Mouse (Mus musculus) embryonic facial prominence, embryonic 14.5 days (tissue): ENCODE results near the gene Olfr1045. TPM values are rescaled to one million over a fixed set of nuclear protein-coding genes. Genes with fewer than 3 reads are reported as not detected.
"Not testable (repeated sequence)": the region's sequence is repeated elsewhere in the genome, so short reads cannot be mapped to it uniquely, and the experiment has no call there.

Experiments
- ATAC-seq: fragments of 200-750 bp; cut with Nextera tagmentation; 2 replicates; pipeline ENCODE4 v1.8.0; 2017; ENCODE audit warnings: low read depth, moderate number of reproducible peaks, moderate TSS enrichment
- DNase-seq: peaks from one replicate; pipeline ENCODE4 v3.0.0-alpha.2; 2015; ENCODE audit warnings: low spot score
- H3K27ac ChIP-seq: fragments of 300-500 bp; sonication (generic); replicated peaks from 2 replicates; pipeline ENCODE4 v1.5.1; 2014; ENCODE audit warnings: low read depth, mild to moderate bottlenecking, low read length, moderate library complexity
- H3K27me3 ChIP-seq: fragments of 300-500 bp; sonication (generic); replicated peaks from 2 replicates; pipeline ENCODE4 v1.6.1; 2014; ENCODE audit warnings: low read length; ENCODE audit not compliant: control insufficient read depth, insufficient read depth
- H3K36me3 ChIP-seq: fragments of 300-500 bp; sonication (generic); 2 replicates; pipeline ENCODE4 v1.6.1; 2014; ENCODE audit warnings: low read length, mixed read lengths; ENCODE audit not compliant: control insufficient read depth, insufficient read depth
- H3K4me1 ChIP-seq: fragments of 300-500 bp; sonication (generic); 2 replicates; pipeline ENCODE4 v1.6.1; 2014; ENCODE audit warnings: antibody characterized with exemption, low read length; ENCODE audit not compliant: control insufficient read depth, insufficient read depth
- H3K4me2 ChIP-seq: fragments of 300-500 bp; sonication (generic); 2 replicates; pipeline ENCODE4 v1.6.1; 2014; ENCODE audit warnings: low read depth, mild to moderate bottlenecking, low read length, moderate library complexity, mixed read lengths
- H3K4me3 ChIP-seq: fragments of 300-500 bp; sonication (generic); 2 replicates; pipeline ENCODE4 v1.5.1; 2014; ENCODE audit warnings: low read depth, mild to moderate bottlenecking, low read length
- H3K9ac ChIP-seq: fragments of 300-500 bp; sonication (generic); 2 replicates; pipeline ENCODE4 v1.6.1; 2014; ENCODE audit warnings: low read depth, mild to moderate bottlenecking, low read length, moderate library complexity, mixed read lengths
- H3K9me3 ChIP-seq: fragments of 300-500 bp; sonication (generic); 2 replicates; pipeline ENCODE4 v1.6.1; 2016; ENCODE audit warnings: low read length; ENCODE audit not compliant: control insufficient read depth
- WGBS: fragments of 180-500 bp; shearing (Covaris S2); extraction: QIAGEN DNeasy Blood & Tissue Kit; methylation state at CpG from one replicate; pipeline ENCODE4 v1.1.7; 2014; 5-methylcytosine and 5-hydroxymethylcytosine counted together
- polyA plus RNA-seq: library from polyadenylated mRNA; unstranded; fragments of >200 nt; fragmentation: Nextera tagmentation; extraction: Ambion mirVana; gene quantifications from 2 replicates; pipeline ENCODE4 v1.2.1, GENCODE M21; 2014

The Olfr1045 gene
- polyA plus RNA-seq = not detected in 2 replicates

DNA sequence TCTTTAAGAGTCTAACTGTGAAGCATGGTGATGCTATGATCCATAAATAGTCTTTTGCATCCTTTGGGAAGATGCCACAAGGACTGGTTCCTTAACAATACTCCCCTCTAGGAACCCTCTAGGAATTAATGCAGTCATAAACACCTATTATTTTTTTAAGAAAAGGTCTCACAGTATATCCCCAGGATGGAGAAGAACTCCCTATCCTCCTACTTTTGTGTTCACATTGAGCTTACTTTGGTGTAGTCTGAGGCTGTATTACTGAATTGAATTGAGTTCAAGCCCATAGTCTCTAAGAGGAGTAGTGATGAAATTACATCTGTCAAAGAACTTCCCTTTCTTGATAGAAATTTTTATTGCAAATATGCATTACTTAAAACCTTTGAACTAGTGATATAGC lies at the start of gene Olfr1045:
Gene Olfr1045, minus strand, starts transcription at position 101 of the 400 bp plus-strand sequence.
- ATAC-seq = no peak
- Histone ChIP-seq H3K9me3 (no peaks in the 10 kb centered on the region), H3K4me1 (no peaks in the 10 kb centered on the region)

DNA sequence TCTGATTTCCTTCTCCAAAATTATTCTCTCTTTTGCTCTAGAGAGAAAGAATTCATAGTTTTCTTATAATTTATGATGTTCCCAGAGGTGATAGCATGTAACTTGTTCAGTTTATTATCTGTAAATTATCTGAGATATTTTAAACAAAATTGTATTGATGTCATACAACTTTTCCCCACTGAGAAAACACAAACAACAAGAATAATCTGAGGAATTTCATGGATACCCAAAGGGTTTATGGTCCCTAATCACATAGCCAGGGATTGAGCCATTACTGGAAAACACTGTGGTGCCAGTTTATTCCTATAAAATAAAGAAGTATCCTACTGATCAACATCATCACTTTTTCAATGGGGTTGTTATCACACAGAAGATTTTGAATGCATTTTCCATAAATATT lies 37.4 kb upstream of the Olfr1045 start, which contains the start of gene Olfr1048:
Gene Olfr1048, minus strand, starts transcription at position 101 of the 400 bp plus-strand sequence.
- DNase-seq (no peak), ATAC-seq (no peak)
- H3K27ac ChIP-seq = no peak within 1 kb of the TSS
- no peaks in the 10 kb centered on the region for H3K27me3 ChIP-seq
- no peaks in the 10 kb centered on the region for H3K4me1 ChIP-seq
- no peak within 1 kb of the TSS for H3K9ac ChIP-seq
- no peaks in the 10 kb centered on the region for H3K9me3 ChIP-seq
- no peak within 1 kb of the TSS for H3K4me2 ChIP-seq
- H3K4me3 ChIP-seq = no peak within 1 kb of the TSS
- no peaks in the 10 kb centered on the region for H3K36me3 ChIP-seq

More for the DNA sequence above, at the start of gene Olfr1045:
- Histone ChIP-seq H3K4me2 (no peak within 1 kb of the TSS), H3K27ac (no peak within 1 kb of the TSS), H3K27me3 (no peaks in the 10 kb centered on the region), H3K4me3 (no peak within 1 kb of the TSS), H3K36me3 (no peaks in the 10 kb centered on the region), H3K9ac (no peak within 1 kb of the TSS)
- DNase-seq = no peak

DNA sequence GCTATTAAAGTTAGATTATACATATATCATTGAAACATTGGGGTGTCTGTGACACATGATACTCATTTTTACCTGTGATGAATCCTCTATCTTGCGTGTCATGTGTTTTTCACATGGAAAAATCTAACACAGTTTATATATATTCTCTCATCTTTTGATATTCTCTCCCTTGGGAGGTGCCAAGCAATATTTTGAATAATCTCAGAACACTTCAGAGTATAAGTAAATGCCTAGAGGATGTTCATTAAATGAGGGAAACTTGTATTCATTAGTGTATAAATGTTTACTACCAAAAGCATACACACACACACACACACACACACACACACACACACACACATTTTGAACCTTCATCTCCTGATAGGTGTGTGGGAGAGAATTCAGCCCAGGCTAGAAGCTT lies 28.5 kb upstream of the Olfr1045 start, which contains the start of gene Olfr1047:
Gene Olfr1047, minus strand, starts transcription at position 101 of the 400 bp plus-strand sequence.
- no peak within 1 kb of the TSS for H3K27ac ChIP-seq
- no peaks in the 10 kb centered on the region for H3K9me3 ChIP-seq
- H3K36me3 ChIP-seq = no peaks in the 10 kb centered on the region
- H3K4me2 ChIP-seq = no peak within 1 kb of the TSS
- H3K4me3 ChIP-seq = no peak within 1 kb of the TSS
- 94% methylated on average over 1 of the region's 1 CpGs for WGBS
- H3K4me1 ChIP-seq = no peaks in the 10 kb centered on the region
- no peak for DNase-seq
- no peak for ATAC-seq
- H3K9ac ChIP-seq = no peak within 1 kb of the TSS
- H3K27me3 ChIP-seq = no peaks in the 10 kb centered on the region

DNA sequence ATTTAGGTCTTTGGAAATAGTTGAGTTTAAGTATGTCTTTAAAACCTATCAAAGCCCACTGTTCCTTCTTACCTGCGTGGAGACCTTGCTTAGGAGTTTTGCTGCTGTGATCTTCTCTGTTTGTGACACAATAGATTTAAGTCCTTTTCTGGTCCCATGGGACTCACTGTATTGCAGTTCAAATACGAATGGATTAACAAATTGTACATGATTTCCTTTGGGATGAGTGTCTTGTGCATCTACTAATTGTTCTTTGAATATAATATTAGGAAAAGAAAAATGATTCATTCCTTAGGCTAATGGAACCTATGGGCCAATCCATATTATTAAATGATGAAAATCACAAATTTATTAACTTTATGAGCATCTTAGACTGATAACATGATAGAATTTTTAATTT lies 16.4 kb upstream of the Olfr1045 start, which contains the start of gene Olfr1046:
Gene Olfr1046, minus strand, starts transcription at position 101 of the 400 bp plus-strand sequence.
- Histone ChIP-seq H3K27me3 (no peaks in the 10 kb centered on the region), H3K4me1 (no peaks in the 10 kb centered on the region), H3K36me3 (no peaks in the 10 kb centered on the region), H3K4me2 (no peak within 1 kb of the TSS), H3K9ac (no peak within 1 kb of the TSS), H3K9me3 (no peaks in the 10 kb centered on the region), H3K4me3 (no peak within 1 kb of the TSS), H3K27ac (no peak within 1 kb of the TSS)
- ATAC-seq (no peak), DNase-seq (no peak)
- WGBS = 63% methylated on average over 2 of the region's 2 CpGs

DNA sequence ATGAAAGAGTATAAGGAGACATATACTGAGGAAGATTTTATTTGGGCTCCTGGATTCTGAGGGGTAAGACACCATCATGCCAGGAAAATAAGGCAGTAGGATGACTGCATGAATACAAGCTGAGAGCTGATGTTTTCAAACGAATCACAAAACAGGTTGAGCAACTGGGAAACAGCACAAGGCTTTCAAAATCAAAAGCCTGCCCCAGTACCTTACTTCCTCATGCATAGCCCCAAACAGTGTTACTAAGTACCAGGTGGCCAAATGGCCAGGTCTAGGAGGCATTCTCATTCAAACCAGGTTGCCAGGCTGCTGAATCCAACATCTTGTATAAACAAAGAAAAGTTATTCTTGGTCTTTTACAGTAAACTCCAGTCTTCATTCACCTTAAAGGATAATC lies 6.9 kb downstream of the Olfr1045 start:
- 24% methylated on average over 1 of the region's 1 CpGs for WGBS
- Histone ChIP-seq H3K9ac (no peak overlapping the region), H3K4me1 (no peaks in the 10 kb centered on the region), H3K9me3 (no peaks in the 10 kb centered on the region), H3K4me3 (no peak overlapping the region), H3K27ac (no peak overlapping the region), H3K27me3 (no peaks in the 10 kb centered on the region), H3K4me2 (no peak overlapping the region), H3K36me3 (no peaks in the 10 kb centered on the region)
- DNase-seq (no peak), ATAC-seq (no peak)

DNA sequence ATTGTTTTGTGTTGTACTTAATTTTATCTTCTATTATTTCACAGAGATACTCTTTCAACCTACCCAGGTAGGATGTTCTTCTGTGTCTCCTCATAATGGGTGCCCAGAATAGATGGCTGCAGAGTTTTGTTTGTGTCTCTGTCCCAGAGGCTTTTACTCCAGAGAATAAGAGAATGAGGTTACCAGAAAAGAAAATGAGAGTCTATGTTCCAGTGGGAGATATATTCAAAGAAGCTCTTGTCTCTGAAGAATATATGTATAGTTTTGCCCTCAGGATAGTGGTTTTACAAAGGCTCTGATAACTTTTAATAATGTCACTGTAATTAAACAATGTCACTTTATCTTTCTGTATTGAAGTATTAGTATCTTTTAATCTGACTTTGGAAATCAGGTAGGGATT lies 17.2 kb downstream of the Olfr1045 start, which contains the start of gene Olfr52:
Gene Olfr52, minus strand, starts transcription at position 101 of the 400 bp plus-strand sequence.
- H3K4me3 ChIP-seq = no peak within 1 kb of the TSS
- no peak within 1 kb of the TSS for H3K27ac ChIP-seq
- no peak within 1 kb of the TSS for H3K9ac ChIP-seq
- H3K4me1 ChIP-seq = no peaks in the 10 kb centered on the region
- no peaks in the 10 kb centered on the region for H3K9me3 ChIP-seq
- ATAC-seq (no peak), DNase-seq (no peak)
- H3K27me3 ChIP-seq = no peaks in the 10 kb centered on the region
- no peak within 1 kb of the TSS for H3K4me2 ChIP-seq
- H3K36me3 ChIP-seq = no peaks in the 10 kb centered on the region

DNA sequence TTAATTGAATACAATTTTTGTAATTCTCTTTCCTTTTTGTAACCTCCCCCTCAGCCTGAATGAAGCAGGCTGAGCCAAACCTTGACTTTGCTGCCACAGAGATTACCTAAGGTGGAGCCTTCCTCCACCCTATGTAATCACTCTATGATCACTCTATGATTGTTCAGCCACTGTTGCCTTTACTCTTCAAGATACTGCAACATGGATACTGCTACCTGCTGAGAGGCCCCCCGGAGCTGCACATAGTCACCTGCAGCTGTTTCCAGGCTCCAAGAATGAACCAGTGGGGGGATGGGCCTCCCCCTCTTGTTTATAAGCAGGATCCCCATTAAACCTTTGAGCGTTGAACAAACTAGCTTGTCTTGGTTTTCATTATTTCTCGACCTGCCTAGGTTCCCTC lies 22.9 kb downstream of the Olfr1045 start:
- no peaks in the 10 kb centered on the region for H3K36me3 ChIP-seq
- H3K9me3 ChIP-seq = no peaks in the 10 kb centered on the region
- no peak overlapping the region for H3K9ac ChIP-seq
- DNase-seq = no peak
- H3K4me2 ChIP-seq = no peak overlapping the region
- H3K27me3 ChIP-seq = no peaks in the 10 kb centered on the region
- no peak for ATAC-seq
- no peak overlapping the region for H3K27ac ChIP-seq
- no peak overlapping the region for H3K4me3 ChIP-seq
- no peaks in the 10 kb centered on the region for H3K4me1 ChIP-seq
- 75% methylated on average over 3 of the region's 3 CpGs for WGBS

DNA sequence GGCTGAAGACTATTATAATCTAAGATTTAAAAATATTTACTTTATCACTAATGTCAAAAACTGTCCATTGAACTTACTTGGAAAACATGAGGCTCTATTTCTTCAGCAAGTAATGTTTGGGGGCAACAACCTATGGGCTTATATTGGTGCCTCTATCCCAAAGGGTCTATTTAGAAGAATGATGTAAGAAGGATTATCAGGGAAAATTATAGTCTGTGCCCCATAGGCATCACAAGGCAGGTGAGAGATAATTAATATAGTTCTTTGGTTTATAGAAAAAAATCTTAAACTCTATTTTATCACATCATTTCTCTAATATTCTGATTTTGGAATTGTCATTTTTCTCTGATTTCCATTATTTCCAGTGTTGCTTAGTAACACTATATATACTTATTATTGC lies 25.1 kb downstream of the Olfr1045 start, which contains the start of gene Olfr1044:
Gene Olfr1044, minus strand, starts transcription at position 101 of the 400 bp plus-strand sequence.
- Histone ChIP-seq H3K4me1 (no peaks in the 10 kb centered on the region), H3K4me3 (no peak within 1 kb of the TSS)

DNA sequence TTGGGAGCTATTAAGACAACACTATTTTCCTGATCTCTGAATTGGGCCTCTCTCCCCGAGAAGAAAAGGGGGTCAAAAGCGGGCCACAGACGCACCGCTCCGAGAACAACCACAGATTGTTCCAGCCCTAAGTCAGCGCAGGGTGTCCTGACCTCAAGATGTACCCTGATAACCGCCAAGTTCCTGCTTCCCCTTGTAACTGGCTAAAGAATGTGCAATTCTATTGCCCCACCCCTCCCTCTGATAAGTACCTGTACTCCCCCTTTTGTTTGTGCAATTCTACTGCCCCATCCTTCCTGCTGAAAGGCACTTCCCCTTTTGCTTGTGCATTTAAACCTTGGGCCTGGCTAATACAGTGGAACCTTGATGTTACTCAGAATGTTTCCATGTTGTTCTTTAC lies 27.4 kb downstream of the Olfr1045 start:
- not testable (repeated sequence) for H3K4me1 ChIP-seq, H3K4me2 ChIP-seq, H3K4me3 ChIP-seq, H3K36me3 ChIP-seq, DNase-seq, H3K9me3 ChIP-seq, ATAC-seq, H3K27me3 ChIP-seq, H3K27ac ChIP-seq, H3K9ac ChIP-seq
- 72% methylated on average over 7 of the region's 7 CpGs for WGBS

More for the DNA sequence above, 25.1 kb downstream of the Olfr1045 start, which contains the start of gene Olfr1044:
- Histone ChIP-seq H3K27ac (no peak within 1 kb of the TSS), H3K9me3 (no peaks in the 10 kb centered on the region), H3K36me3 (no peaks in the 10 kb centered on the region), H3K9ac (no peak within 1 kb of the TSS), H3K4me2 (no peak within 1 kb of the TSS), H3K27me3 (no peaks in the 10 kb centered on the region)
- DNase-seq = no peak
- no peak for ATAC-seq
